ENCODE assay signal across 15 mouse cellular contexts in the genomic region with DNA sequence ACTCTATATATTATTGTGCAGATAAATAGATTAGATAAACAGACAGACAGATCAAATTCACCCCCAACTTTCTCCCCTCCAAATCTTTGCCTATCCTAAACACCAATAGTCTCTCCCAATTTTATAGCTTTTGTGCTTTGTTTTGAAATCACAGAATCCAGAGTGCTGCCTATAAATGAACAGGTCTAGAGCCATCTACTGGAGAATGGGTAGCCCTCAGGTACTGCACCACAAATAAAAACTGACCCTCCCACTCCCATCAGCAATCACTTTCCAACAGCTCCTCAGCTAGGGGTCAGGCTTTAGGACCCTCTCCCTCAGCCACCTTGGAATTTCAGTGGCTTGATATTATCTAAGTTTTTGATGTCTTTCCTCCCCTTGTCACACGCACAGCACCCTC. TPM values are rescaled to one million over a fixed set of nuclear protein-coding genes. Genes with fewer than 3 reads are reported as not detected.
DNase-seq lines count a peak whose midpoint lies in the region; ATAC-seq and TF ChIP-seq lines count a peak whose summit lies in the region.
"Had no signal": no experiment of that assay in that cellular context is flagged by ENCODE, and none has a peak within 500 bp of the region (broad histone marks: within the 10 kb centered on the region; RNA-seq: fewer than 3 reads in every experiment).

No protein-coding gene starts in this region.

- H3K27ac ChIP-seq in kidney, adult 2 months (ENCODE audit: insufficient read depth, low read depth, low read length) = no peak overlapping the region
- no peak overlapping the region for H3K27ac ChIP-seq in kidney, embryonic 16.5 days (ENCODE audit: low read length)
- H3K27ac ChIP-seq in liver, embryonic 11.5 days (ENCODE audit: low read depth, low read length) = no peak overlapping the region
- H3K27ac ChIP-seq: macrophage had no signal

- H3K36me3 ChIP-seq in kidney, adult 2 months (ENCODE audit: control insufficient read depth, insufficient read depth, low read length) = no peaks in the 10 kb centered on the region
- no peaks in the 10 kb centered on the region for H3K36me3 ChIP-seq in kidney, embryonic 16.5 days (ENCODE audit: insufficient read depth, low read length)
- H3K36me3 ChIP-seq in G1E (replicated peaks) = no peaks in the 10 kb centered on the region
- no peaks in the 10 kb centered on the region for H3K36me3 ChIP-seq in liver, embryonic 11.5 days (ENCODE audit: control insufficient read depth, insufficient read depth, low read length)

- H3K4me2 ChIP-seq in kidney, embryonic 16.5 days (replicated peaks; ENCODE audit: low read depth, low read length) = no peak overlapping the region
- H3K4me2 ChIP-seq in liver, embryonic 11.5 days = no peak overlapping the region

- ATAC-seq in kidney, embryonic 16.5 days (ENCODE audit: low FRiP score, low TSS enrichment) = no peak
- ATAC-seq in G1E (ENCODE audit: extremely low read depth, insufficient number of reproducible peaks, low FRiP score, poor library complexity, severe bottlenecking) = peak; percentile 34; the same call in 1 of the 2 replicates
- ATAC-seq in liver, embryonic 11.5 days (replicated peaks; ENCODE audit: low FRiP score) = peak; percentile 60; the same call in 1 of the 2 replicates
- no peak for ATAC-seq in megakaryocyte, adult 5-6 weeks (ENCODE audit: poor library complexity, severe bottlenecking)

- peak; percentile 31; the same call in 1 of the 2 replicates for TF ChIP-seq CTCF in kidney, adult 2 months (conservative IDR thresholded peaks at IDR 0.05; ENCODE audit: insufficient read depth, insufficient read length, low read depth, low read length)
- no peak for TF ChIP-seq CTCF in G1E (IDR thresholded peaks at IDR 0.05; ENCODE audit: low read depth, low read length)

- no peak overlapping the region for H3K9ac ChIP-seq in kidney, embryonic 16.5 days (replicated peaks; ENCODE audit: low read length)
- no peak overlapping the region for H3K9ac ChIP-seq in liver, embryonic 11.5 days (ENCODE audit: low read depth, low read length)

- no peak for TF ChIP-seq POLR2A in kidney, adult 2 months (IDR thresholded peaks at IDR 0.05; ENCODE audit: low read depth, low read length)

- DNase-seq in kidney, adult 2 months = peak; percentile 33
- DNase-seq in 416B (ENCODE audit: low read depth) = peak; percentile 55
- DNase-seq in G1E (ENCODE audit: low spot score) = no peak
- DNase-seq in liver, embryonic 11.5 days (ENCODE audit: low spot score) = no peak
- no peak for DNase-seq in c-Kit-positive CD71-positive TER-119-positive erythroid progenitor cells, embryonic 14.5 days (ENCODE audit: low spot score)
- no peak for DNase-seq in cerebellum, postnatal 25 days
- DNase-seq: adrenal gland, postnatal 14 days; cerebellum, adult 11 months; left cerebral cortex, postnatal 4 days; right cerebral cortex, postnatal 25 days had no signal

- no peaks in the 10 kb centered on the region for H3K4me1 ChIP-seq in kidney, adult 2 months (ENCODE audit: control insufficient read depth, insufficient read depth, low read length)
- H3K4me1 ChIP-seq in kidney, embryonic 16.5 days (ENCODE audit: insufficient read depth, low read length) = no peaks in the 10 kb centered on the region
- H3K4me1 ChIP-seq in G1E (ENCODE audit: insufficient read depth, low read depth, low read length) = peaks cover 16% of the 10 kb centered on the region
- no peaks in the 10 kb centered on the region for H3K4me1 ChIP-seq in liver, embryonic 11.5 days (replicated peaks; ENCODE audit: control insufficient read depth, insufficient read depth, low read length)

- no peaks in the 10 kb centered on the region for H3K9me3 ChIP-seq in kidney, embryonic 16.5 days (ENCODE audit: low read length)
- no peaks in the 10 kb centered on the region for H3K9me3 ChIP-seq in G1E (replicated peaks)
- H3K9me3 ChIP-seq in liver, embryonic 11.5 days (ENCODE audit: control insufficient read depth, low read length) = no peaks in the 10 kb centered on the region

- WGBS in kidney, adult 2 months = 71% methylated on average over 1 of the region's 1 CpGs
- 65% methylated on average over 1 of the region's 1 CpGs for WGBS in kidney, embryonic 16.5 days
- WGBS in liver, embryonic 11.5 days = 85% methylated on average over 1 of the region's 1 CpGs

- H3K4me3 ChIP-seq in kidney, adult 2 months (ENCODE audit: insufficient read depth, low read depth, low read length) = no peak overlapping the region
- no peak overlapping the region for H3K4me3 ChIP-seq in kidney, embryonic 16.5 days (ENCODE audit: low read length)
- H3K4me3 ChIP-seq in G1E (ENCODE audit: low read depth, low read length) = no peak overlapping the region
- H3K4me3 ChIP-seq in liver, embryonic 11.5 days (ENCODE audit: low read depth, low read length) = no peak overlapping the region

- H3K27me3 ChIP-seq in kidney, adult 2 months (replicated peaks; ENCODE audit: control insufficient read depth, insufficient read depth, low read length) = no peaks in the 10 kb centered on the region
- no peaks in the 10 kb centered on the region for H3K27me3 ChIP-seq in kidney, embryonic 16.5 days (ENCODE audit: insufficient read depth, low read length)
- no peaks in the 10 kb centered on the region; the same call in 1 of the 2 replicates for H3K27me3 ChIP-seq in G1E (ENCODE audit: insufficient read depth, low read length)
- no peaks in the 10 kb centered on the region for H3K27me3 ChIP-seq in liver, embryonic 11.5 days (replicated peaks; ENCODE audit: control insufficient read depth, insufficient read depth, low read length)

RNA-seq across cellular contexts. Expression of gene Fcamr, which starts 24.1 kb away (rescaled TPM):
- polyA plus RNA-seq in kidney, adult 2 months (2012; rRNA removed) = 4.0 and 4.2 TPM in 2 replicates
- polyA plus RNA-seq in kidney, embryonic 16.5 days (2015; fragmentation: Nextera tagmentation; extraction: Ambion mirVana) = not detected in 2 replicates
- total RNA-seq in G1E (2014; fragmentation: Nextera tagmentation) (not detected in 2 replicates), G1E (2017) (not detected in 2 replicates)
- not detected in 2 replicates for polyA plus RNA-seq in G1E (2012)
- not detected in 2 replicates for polyA plus RNA-seq in liver, embryonic 11.5 days (2014; fragmentation: Nextera tagmentation; extraction: Ambion mirVana)
- not detected in 2 replicates for total RNA-seq in megakaryocyte, adult 5-6 weeks (2015)
- total RNA-seq in megakaryocyte, adult 5-6 weeks (2017) = not detected in 2 replicates
- total RNA-seq: adrenal gland, postnatal 14 days; gastrocnemius, adult 8-10 months; layer of hippocampus, adult 18-20 months; left cerebral cortex, postnatal 4 days had no signal
- polyA plus RNA-seq: macrophage had no signal

RNA-seq across cellular contexts. Expression of gene AA986860, which starts 44.9 kb away (rescaled TPM):
- polyA plus RNA-seq in kidney, adult 2 months (2012; rRNA removed) = 8.8 and 9.8 TPM in 2 replicates
- polyA plus RNA-seq in kidney, embryonic 16.5 days (2015; fragmentation: Nextera tagmentation; extraction: Ambion mirVana) = 16.1 TPM in 2 replicates
- total RNA-seq in G1E (2014; fragmentation: Nextera tagmentation) (3.5 and 8.6 TPM in 2 replicates), G1E (2017) (1.1 and 1.2 TPM in 2 replicates)
- 1.1 and 1.2 TPM in 2 replicates for polyA plus RNA-seq in G1E (2012)
- 7.1 and 7.9 TPM in 2 replicates for polyA plus RNA-seq in liver, embryonic 11.5 days (2014; fragmentation: Nextera tagmentation; extraction: Ambion mirVana)
- total RNA-seq in megakaryocyte, adult 5-6 weeks (2015) = 0.54 and 0.87 TPM in 2 replicates
- total RNA-seq in megakaryocyte, adult 5-6 weeks (2017) = 0.11 and 0.33 TPM in 2 replicates

RNA-seq across cellular contexts. Expression of gene Pfkfb2, which starts 47.6 kb away (rescaled TPM):
- 7.8 and 9.2 TPM in 2 replicates for polyA plus RNA-seq in kidney, adult 2 months (2012; rRNA removed)
- 9.5 and 9.7 TPM in 2 replicates for polyA plus RNA-seq in kidney, embryonic 16.5 days (2015; fragmentation: Nextera tagmentation; extraction: Ambion mirVana)
- 42.4 and 47.1 TPM in 2 replicates for total RNA-seq in G1E (2014; fragmentation: Nextera tagmentation)
- 48.5 and 53.0 TPM in 2 replicates for total RNA-seq in G1E (2017)
- 7.0 and 12.5 TPM in 2 replicates for polyA plus RNA-seq in G1E (2012)
- polyA plus RNA-seq in liver, embryonic 11.5 days (2014; fragmentation: Nextera tagmentation; extraction: Ambion mirVana) = 4.9 and 6.1 TPM in 2 replicates
- total RNA-seq in megakaryocyte, adult 5-6 weeks (2015) = 2.8 and 4.4 TPM in 2 replicates
- 7.2 and 8.0 TPM in 2 replicates for total RNA-seq in megakaryocyte, adult 5-6 weeks (2017)

RNA-seq across cellular contexts. Expression of gene Pigr, which starts 49.8 kb away (rescaled TPM):
- 16.9 and 26.4 TPM in 2 replicates for polyA plus RNA-seq in kidney, adult 2 months (2012; rRNA removed)
- not detected in 2 replicates for polyA plus RNA-seq in kidney, embryonic 16.5 days (2015; fragmentation: Nextera tagmentation; extraction: Ambion mirVana)
- total RNA-seq in G1E (2014; fragmentation: Nextera tagmentation) (not detected in 2 replicates), G1E (2017) (under 0.01 and 0.06 TPM in 2 replicates)
- not detected in 2 replicates for polyA plus RNA-seq in G1E (2012)
- polyA plus RNA-seq in liver, embryonic 11.5 days (2014; fragmentation: Nextera tagmentation; extraction: Ambion mirVana) = 0.12 and 0.25 TPM in 2 replicates
- not detected in 2 replicates for total RNA-seq in megakaryocyte, adult 5-6 weeks (2015)
- not detected in 2 replicates for total RNA-seq in megakaryocyte, adult 5-6 weeks (2017)
- total RNA-seq: layer of hippocampus, adult 18-20 months; left cerebral cortex, postnatal 4 days had no signal
- polyA plus RNA-seq: macrophage had no signal

RNA-seq across cellular contexts. Expression of gene Yod1, which starts 59.5 kb away (rescaled TPM):
- 1.2 and 1.3 TPM in 2 replicates for polyA plus RNA-seq in kidney, adult 2 months (2012; rRNA removed)
- 9.0 and 11.3 TPM in 2 replicates for polyA plus RNA-seq in kidney, embryonic 16.5 days (2015; fragmentation: Nextera tagmentation; extraction: Ambion mirVana)
- total RNA-seq in G1E (2014; fragmentation: Nextera tagmentation) (28.9 and 30.8 TPM in 2 replicates), G1E (2017) (18.3 and 21.3 TPM in 2 replicates)
- polyA plus RNA-seq in G1E (2012) = 1.7 and 2.7 TPM in 2 replicates
- polyA plus RNA-seq in liver, embryonic 11.5 days (2014; fragmentation: Nextera tagmentation; extraction: Ambion mirVana) = 26.5 and 26.6 TPM in 2 replicates
- 10.3 and 10.7 TPM in 2 replicates for total RNA-seq in megakaryocyte, adult 5-6 weeks (2015)
- 8.4 and 8.8 TPM in 2 replicates for total RNA-seq in megakaryocyte, adult 5-6 weeks (2017)

Comparison
In these comparisons a context has a peak if more than half of its experiments do, and no peak if none do; other contexts are left out.
1. DNase-seq: peak in kidney, adult 2 months (single experiment) and 416B (single experiment); none in G1E (single experiment), liver, embryonic 11.5 days (single experiment), c-Kit-positive CD71-positive TER-119-positive erythroid progenitor cells, embryonic 14.5 days (single experiment) and cerebellum, postnatal 25 days (0 of 2).
2. ATAC-seq: peak in G1E (single experiment) and liver, embryonic 11.5 days (single experiment); none in kidney, embryonic 16.5 days (single experiment) and megakaryocyte, adult 5-6 weeks (single experiment).